ENCODE assay signal across 9 mouse cellular contexts in the genomic region with DNA sequence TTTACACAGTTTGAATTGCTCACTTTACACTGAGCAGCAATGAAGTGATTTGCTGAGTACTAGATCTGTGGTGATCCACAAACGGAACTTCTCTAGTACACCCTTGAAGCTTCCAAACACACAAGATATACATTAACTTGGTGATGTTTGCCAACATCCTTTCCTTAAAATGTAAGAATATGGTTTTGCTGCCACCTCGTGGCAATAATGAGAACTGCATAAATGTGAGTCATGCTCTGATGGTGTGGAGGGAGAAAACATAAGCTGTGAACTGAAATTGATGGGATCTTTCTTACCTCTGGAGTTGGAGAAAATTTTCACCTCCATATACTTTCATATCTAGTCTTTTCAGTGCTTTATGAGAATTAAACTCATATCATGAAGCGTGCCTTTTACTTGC. TPM values are rescaled to one million over a fixed set of nuclear protein-coding genes. Genes with fewer than 3 reads are reported as not detected.
DNase-seq lines count a peak whose midpoint lies in the region; ATAC-seq and TF ChIP-seq lines count a peak whose summit lies in the region.
"Had no signal": no experiment of that assay in that cellular context is flagged by ENCODE, and none has a peak within 500 bp of the region (broad histone marks: within the 10 kb centered on the region; RNA-seq: fewer than 3 reads in every experiment).

No protein-coding gene starts in this region.

- TF ChIP-seq POLR2A in cortical plate, adult 2 months (IDR thresholded peaks at IDR 0.05; ENCODE audit: extremely low read depth, insufficient read depth, low read length): no peak

- WGBS in midbrain, embryonic 14.5 days: 9% methylated on average over 3 of the region's 3 CpGs
- WGBS in midbrain, embryonic 16.5 days: 3% methylated on average over 3 of the region's 3 CpGs

- no peak overlapping the region for H3K9ac ChIP-seq in midbrain, embryonic 14.5 days (replicated peaks; ENCODE audit: low read length)
- H3K9ac ChIP-seq in midbrain, embryonic 16.5 days (ENCODE audit: low read depth, low read length): no peak overlapping the region
- H3K9ac ChIP-seq: neural tube, embryonic 13.5 days had no signal

- H3K27ac ChIP-seq in midbrain, embryonic 14.5 days (replicated peaks; ENCODE audit: low read depth, low read length): no peak overlapping the region
- no peak overlapping the region for H3K27ac ChIP-seq in midbrain, embryonic 16.5 days (ENCODE audit: low read length)
- H3K27ac ChIP-seq in cortical plate, adult 2 months (ENCODE audit: insufficient read depth, low read length): no peak overlapping the region
- H3K27ac ChIP-seq: neural tube, embryonic 13.5 days had no signal

- intact Hi-C loops in left cerebral cortex, postnatal 4 days (cut with DNase I): no loop called here

- no peak overlapping the region for H3K4me3 ChIP-seq in midbrain, embryonic 14.5 days (replicated peaks; ENCODE audit: low read depth, low read length)
- H3K4me3 ChIP-seq in midbrain, embryonic 16.5 days (ENCODE audit: low read depth, low read length): no peak overlapping the region
- no peak overlapping the region for H3K4me3 ChIP-seq in cortical plate, adult 2 months (ENCODE audit: insufficient read depth, low read length)
- H3K4me3 ChIP-seq: neural tube, embryonic 13.5 days had no signal

- ATAC-seq in midbrain, embryonic 14.5 days (ENCODE audit: low FRiP score, low TSS enrichment): no peak
- no peak for ATAC-seq in midbrain, embryonic 16.5 days
- peak; percentile 49 for ATAC-seq in activated CD4-positive, CD25-positive, alpha-beta regulatory T cell, adult 4 months
- peak; percentile 38 for ATAC-seq in inflammation-experienced regulatory T-cells, adult 6 months
- ATAC-seq in monocyte, adult 5-6 weeks (replicated peaks; ENCODE audit: insufficient number of reproducible peaks, low FRiP score, low TSS enrichment, poor library complexity, severe bottlenecking): no peak

- peak; percentile 25; the same call in 1 of the 2 replicates for TF ChIP-seq CTCF in cortical plate, adult 2 months (IDR thresholded peaks at IDR 0.05; ENCODE audit: extremely low read depth, insufficient read depth, low read length)

- no peaks in the 10 kb centered on the region for H3K36me3 ChIP-seq in midbrain, embryonic 14.5 days (ENCODE audit: control insufficient read depth, insufficient read depth, low read length)
- H3K36me3 ChIP-seq in midbrain, embryonic 16.5 days (ENCODE audit: control insufficient read depth, insufficient read depth, low read length): no peaks in the 10 kb centered on the region
- H3K36me3 ChIP-seq: neural tube, embryonic 13.5 days had no signal

- H3K4me1 ChIP-seq in midbrain, embryonic 14.5 days (ENCODE audit: control insufficient read depth, insufficient read depth, low read length): no peaks in the 10 kb centered on the region
- H3K4me1 ChIP-seq in midbrain, embryonic 16.5 days (ENCODE audit: control insufficient read depth, insufficient read depth, low read length): no peaks in the 10 kb centered on the region
- H3K4me1 ChIP-seq in cortical plate, adult 2 months (ENCODE audit: control insufficient read depth, insufficient read depth, low read length): no peaks in the 10 kb centered on the region
- H3K4me1 ChIP-seq: neural tube, embryonic 13.5 days had no signal

- DNase-seq in midbrain, embryonic 14.5 days: peak; percentile 87
- DNase-seq in left cerebral cortex, postnatal 4 days: peak; percentile 40
- peak; percentile 37 for DNase-seq in retina, adult 2 months (ENCODE audit: low read depth, low spot score)

- H3K4me2 ChIP-seq in midbrain, embryonic 14.5 days (ENCODE audit: low read length): no peak overlapping the region
- no peak overlapping the region for H3K4me2 ChIP-seq in midbrain, embryonic 16.5 days (ENCODE audit: low read length)
- H3K4me2 ChIP-seq: neural tube, embryonic 13.5 days had no signal

- H3K27me3 ChIP-seq in midbrain, embryonic 14.5 days (ENCODE audit: control insufficient read depth, insufficient read depth, low read length): no peaks in the 10 kb centered on the region
- H3K27me3 ChIP-seq in midbrain, embryonic 16.5 days (ENCODE audit: control insufficient read depth, insufficient read depth, low read depth, low read length): no peaks in the 10 kb centered on the region
- H3K27me3 ChIP-seq: neural tube, embryonic 13.5 days had no signal

- H3K9me3 ChIP-seq in midbrain, embryonic 14.5 days (ENCODE audit: control insufficient read depth, low read length): no peaks in the 10 kb centered on the region
- no peaks in the 10 kb centered on the region for H3K9me3 ChIP-seq in midbrain, embryonic 16.5 days (replicated peaks; ENCODE audit: control insufficient read depth, low read length, poor library complexity, severe bottlenecking)
- H3K9me3 ChIP-seq: neural tube, embryonic 13.5 days had no signal

RNA-seq across cellular contexts. Expression of gene Bex3, which starts 51.6 kb away (rescaled TPM):
- polyA plus RNA-seq in midbrain, embryonic 14.5 days (2014; fragmentation: Nextera tagmentation; extraction: Ambion mirVana): 670 and 741 TPM in 2 replicates
- 692 and 737 TPM in 2 replicates for polyA plus RNA-seq in midbrain, embryonic 16.5 days (2015; fragmentation: Nextera tagmentation; extraction: Ambion mirVana)
- 10 to 100 TPM; 72.1 to 86.9 TPM for polyA plus RNA-seq in activated CD4-positive, CD25-positive, alpha-beta regulatory T cell, adult 4 months (2017; shearing (Covaris generic))
- polyA plus RNA-seq in cortical plate, adult 2 months (2012; rRNA removed): 440 and 459 TPM in 2 replicates
- polyA plus RNA-seq in inflammation-experienced regulatory T-cells, adult 6 months (2017; shearing (Covaris generic)): 100 to 1,000 TPM in 1 of 3 experiments, 10 to 100 TPM in 2; 63.7 to 102 (median 77.7) TPM
- total RNA-seq in left cerebral cortex, postnatal 4 days (2021): 100 to 1,000 TPM; 315 to 358 TPM
- 18.0 to 32.2 TPM (median 21.1 TPM) in 3 replicates for total RNA-seq in monocyte, adult 5-6 weeks (2017)

Comparison
In these comparisons a context has a peak if more than half of its experiments do, and no peak if none do; other contexts are left out.
1. ATAC-seq: peak in activated CD4-positive, CD25-positive, alpha-beta regulatory T cell, adult 4 months (single experiment) and inflammation-experienced regulatory T-cells, adult 6 months (single experiment); none in midbrain, embryonic 14.5 days (single experiment), midbrain, embryonic 16.5 days (single experiment) and monocyte, adult 5-6 weeks (single experiment).
2. DNase-seq: peak in every context shown above with its lines; median percentile 87 in midbrain, embryonic 14.5 days; 40 in left cerebral cortex, postnatal 4 days; 37 in retina, adult 2 months.